Mouse (Mus musculus) right cerebral cortex, postnatal 4 days (tissue): ENCODE results near the gene Zdhhc7.
A peak's percentile ranks its signal among the peaks of the same experiment; 100 is the strongest.

ENCODE experiments used
- DNase-seq: peaks from one replicate; pipeline ENCODE4 v3.0.0-alpha.2; 2022

The Zdhhc7 gene

GRCm38 (mm10) chr8:120113758-120114255 is 12.5 kb upstream of the Zdhhc7 start, which contains the start of gene 6430548M08Rik:
TSS of gene 6430548M08Rik (plus strand) at chr8:120114152.
- DNase-seq = peak; percentile 100

- DNase-seq = no peak
Measured at GRCm38 (mm10) chr8:120113306-120113705, 12.0 kb upstream of the Zdhhc7 start.

GRCm38 (mm10) chr8:120112535-120112934 is 11.3 kb upstream of the Zdhhc7 start:
- no peak for DNase-seq

GRCm38 (mm10) chr8:120111382-120111781 is 10.1 kb upstream of the Zdhhc7 start:
- no peak for DNase-seq

GRCm38 (mm10) chr8:120110966-120111365 is 9.7 kb upstream of the Zdhhc7 start:
- no peak for DNase-seq

GRCm38 (mm10) chr8:120109149-120109548 is 7.9 kb upstream of the Zdhhc7 start:
- DNase-seq = no peak

- no peak for DNase-seq
Measured at GRCm38 (mm10) chr8:120104721-120105272, 3.5 kb upstream of the Zdhhc7 start.

- DNase-seq = no peak
Measured at GRCm38 (mm10) chr8:120103916-120104315, 2.6 kb upstream of the Zdhhc7 start.

- DNase-seq = no peak
Measured at GRCm38 (mm10) chr8:120100388-120101067, 754 bp downstream of the Zdhhc7 start.

GRCm38 (mm10) chr8:120096486-120096885 is 4.8 kb downstream of the Zdhhc7 start:
- DNase-seq = no peak

GRCm38 (mm10) chr8:120094801-120095200 is 6.5 kb downstream of the Zdhhc7 start:
- no peak for DNase-seq

GRCm38 (mm10) chr8:120093103-120093502 is 8.2 kb downstream of the Zdhhc7 start:
- DNase-seq = no peak

GRCm38 (mm10) chr8:120091032-120091431 is 10.2 kb downstream of the Zdhhc7 start:
- no peak for DNase-seq

- no peak for DNase-seq
Measured at GRCm38 (mm10) chr8:120089511-120089910, 11.8 kb downstream of the Zdhhc7 start.

- DNase-seq = no peak
Measured at GRCm38 (mm10) chr8:120084783-120085182, 16.5 kb downstream of the Zdhhc7 start.

GRCm38 (mm10) chr8:120083261-120083660 is 18.0 kb downstream of the Zdhhc7 start:
- DNase-seq = peak; percentile 55

- DNase-seq = no peak
Measured at GRCm38 (mm10) chr8:120079361-120079760, 21.9 kb downstream of the Zdhhc7 start.

GRCm38 (mm10) chr8:120078080-120078479 is 23.2 kb downstream of the Zdhhc7 start:
- DNase-seq = peak; percentile 94

GRCm38 (mm10) chr8:120075347-120075746 is 25.9 kb downstream of the Zdhhc7 start:
- DNase-seq = no peak

GRCm38 (mm10) chr8:120074516-120074915 is 26.8 kb downstream of the Zdhhc7 start:
- no peak for DNase-seq

GRCm38 (mm10) chr8:120072827-120073226 is 28.5 kb downstream of the Zdhhc7 start:
- DNase-seq = no peak

GRCm38 (mm10) chr8:120072259-120072658 is 29.0 kb downstream of the Zdhhc7 start:
- no peak for DNase-seq

GRCm38 (mm10) chr8:120071684-120072083 is 29.6 kb downstream of the Zdhhc7 start:
- DNase-seq = peak; percentile 86

GRCm38 (mm10) chr8:120067936-120068668 is 33.2 kb downstream of the Zdhhc7 start:
- no peak for DNase-seq
